Mouse (Mus musculus) olfactory bulb, adult 2 months (tissue): ENCODE results near the gene Lamc1.

Experiments
- CTCF ChIP-seq: fragments of 200-500 bp; IDR thresholded peaks from 2 replicates; pipeline ENCODE4 v1.5.1; 2012; ENCODE audit warnings: low read depth, mild to moderate bottlenecking, low read length, moderate library complexity; ENCODE audit not compliant: insufficient read depth
- POLR2A ChIP-seq: fragments of 200-500 bp; IDR thresholded peaks from 2 replicates; pipeline ENCODE4 v1.6.1; 2012; ENCODE audit warnings: mild to moderate bottlenecking, low read depth, low read length, moderate library complexity; ENCODE audit not compliant: insufficient read depth

DNA sequence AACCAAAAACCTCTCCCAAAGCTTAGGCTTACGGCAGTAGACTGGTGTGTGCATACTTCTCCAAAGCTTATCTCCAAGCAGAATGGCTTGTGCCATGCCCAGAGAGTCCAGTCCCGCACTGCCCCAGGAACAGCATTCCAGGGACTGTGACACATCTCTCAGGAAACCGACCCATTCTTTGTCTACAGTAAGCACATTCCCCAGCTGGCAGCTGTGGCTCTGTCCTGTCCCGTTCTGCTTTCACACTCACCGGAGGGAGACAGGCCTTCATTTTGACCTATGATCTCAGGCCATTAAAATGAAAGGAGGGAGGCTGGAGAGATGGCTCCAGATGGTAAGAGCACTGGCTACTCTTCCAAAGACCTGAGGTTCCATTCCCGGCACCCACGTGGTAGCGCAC is 130.4 kb downstream of the Lamc1 start:
- TF ChIP-seq CTCF (no peak), POLR2A (no peak)
